Mouse (Mus musculus) cerebellum, adult 2 months (tissue): ENCODE data around the gene Dzip1l. TPM values are rescaled to one million over a fixed set of nuclear protein-coding genes. Genes with fewer than 3 reads are reported as not detected.

Source experiments
- DNase-seq, 2 experiments: peaks; one replicate each; pipeline ENCODE4 v3.0.0; 2021
- H3K27ac ChIP-seq: fragments of 200-500 bp; 2 replicates; pipeline ENCODE4 v1.5.1; 2012; ENCODE audit warnings: low read length, control low read depth, inconsistent platforms; ENCODE audit not compliant: insufficient read depth
- H3K27me3 ChIP-seq: fragments of 200-500 bp; 2 replicates; pipeline ENCODE4 v1.6.1; 2012; ENCODE audit warnings: inconsistent platforms, mild to moderate bottlenecking, low read length, moderate library complexity; ENCODE audit not compliant: control insufficient read depth, insufficient read depth
- H3K4me1 ChIP-seq: fragments of 200-500 bp; 2 replicates; pipeline ENCODE4 v1.6.1; 2011; ENCODE audit warnings: low read length; ENCODE audit not compliant: control insufficient read depth, insufficient read depth
- H3K4me3 ChIP-seq: fragments of 200-500 bp; replicated peaks from 2 replicates; pipeline ENCODE3; 2011; ENCODE audit warnings: mild to moderate bottlenecking, low read depth, low read length, control low read depth; ENCODE audit not compliant: insufficient read depth
- CTCF ChIP-seq: fragments of 200-500 bp; IDR thresholded peaks from 2 replicates; pipeline ENCODE4 v1.5.1; 2011; ENCODE audit warnings: low read depth, mild to moderate bottlenecking, control low read depth, low read length, moderate library complexity, borderline replicate concordance; ENCODE audit not compliant: insufficient read depth
- POLR2A ChIP-seq: fragments of 200-500 bp; IDR thresholded peaks from 2 replicates; pipeline ENCODE4 v1.6.1; 2011; ENCODE audit warnings: low read length, control low read depth, borderline replicate concordance; ENCODE audit not compliant: insufficient read depth
- WGBS: fragments of 180-500 bp; shearing (Covaris S2); methylation state at CpG from one replicate; pipeline ENCODE4 v1.1.7; 2018; 5-methylcytosine and 5-hydroxymethylcytosine counted together
- polyA plus RNA-seq: library from polyadenylated mRNA; depleted of rRNA; stranded (reverse); fragments of >200 nt; gene quantifications from 2 replicates; pipeline ENCODE4 v1.2.3, GENCODE M21; 2012; rRNA removed

Dzip1l gene
- polyA plus RNA-seq, 1 experiment: 8.5 TPM

DNA sequence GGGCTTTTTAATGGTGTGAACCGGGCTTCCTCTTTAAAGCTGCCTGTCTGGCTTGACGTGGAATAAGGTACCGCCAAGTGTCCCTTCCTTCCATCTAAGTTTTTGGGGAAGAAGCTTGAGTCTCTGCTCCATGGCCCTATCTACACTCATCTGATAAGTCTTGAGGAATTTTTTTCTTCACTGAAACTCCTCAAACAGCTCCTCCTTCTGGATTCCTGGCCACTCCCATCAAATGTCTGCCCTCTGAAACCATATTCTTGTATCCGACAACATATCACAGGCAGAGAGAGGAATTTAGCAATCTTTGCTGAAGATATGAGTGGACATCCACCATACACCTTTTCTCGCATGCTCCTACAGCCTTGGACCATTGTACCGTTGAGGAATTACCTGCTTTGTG is 77.0 kb downstream of the Dzip1l start:
- TF ChIP-seq CTCF: no peak
- TF ChIP-seq POLR2A: no peak
- Histone ChIP-seq H3K4me3 (no peak overlapping the region), H3K27ac (no peak overlapping the region), H3K27me3 (no peaks in the 10 kb centered on the region; the same call in 1 of the 2 replicates), H3K4me1 (no peaks in the 10 kb centered on the region)
- whole genome bisulfite sequencing: 93% methylated on average over 6 of the region's 6 CpGs
- no peak for DNase-seq

GRCm38 (mm10) chr9:99707425-99708126 is 78.3 kb downstream of the Dzip1l start:
- Histone ChIP-seq H3K4me3 (no peak overlapping the region), H3K27ac (no peak overlapping the region), H3K4me1 (no peaks in the 10 kb centered on the region), H3K27me3 (no peaks in the 10 kb centered on the region; the same call in 1 of the 2 replicates)
- 71% methylated on average over 11 of the region's 11 CpGs for WGBS
- TF ChIP-seq POLR2A (no peak), CTCF (no peak)
- no peak for DNase-seq

DNA sequence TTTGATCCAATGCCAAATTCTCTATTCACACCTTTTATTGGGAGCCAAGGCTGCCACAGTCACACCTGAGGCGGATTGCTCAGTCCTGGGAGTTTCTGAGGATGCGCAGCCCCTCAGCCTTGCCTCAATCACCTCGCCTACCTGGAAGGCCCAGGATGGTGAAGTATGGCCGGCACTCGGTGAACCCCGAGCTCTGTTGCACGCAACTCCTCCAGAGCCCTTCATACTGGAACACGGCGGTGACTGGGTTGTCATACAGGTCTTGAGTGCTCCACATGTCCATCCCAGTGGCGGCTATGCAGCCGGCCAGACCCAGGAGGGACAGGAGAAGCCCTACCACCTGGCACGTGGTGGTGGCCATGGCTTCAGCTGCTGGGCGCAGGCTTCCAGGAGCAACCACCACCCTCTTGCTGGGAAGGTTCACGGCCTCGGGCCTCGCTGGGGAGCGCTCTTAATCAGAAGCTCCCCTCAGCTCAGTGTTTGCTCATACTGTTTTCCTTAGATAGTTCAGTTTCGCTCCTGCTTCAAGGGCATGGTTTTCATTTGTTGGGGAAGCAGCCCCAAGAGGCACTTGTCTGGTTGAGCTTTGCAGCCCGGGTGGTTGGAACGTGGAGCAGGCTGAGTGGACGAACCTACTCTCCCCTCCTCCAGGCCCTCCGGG is 80.4 kb downstream of the Dzip1l start:
- no peak overlapping the region for H3K27ac ChIP-seq
- H3K4me1 ChIP-seq: no peaks in the 10 kb centered on the region
- H3K27me3 ChIP-seq: no peaks in the 10 kb centered on the region; the same call in 1 of the 2 replicates
- WGBS: 90% methylated on average over 22 of the region's 22 CpGs
- TF ChIP-seq CTCF (no peak), POLR2A (no peak)
- DNase-seq: no peak
- no peak overlapping the region for H3K4me3 ChIP-seq

DNA sequence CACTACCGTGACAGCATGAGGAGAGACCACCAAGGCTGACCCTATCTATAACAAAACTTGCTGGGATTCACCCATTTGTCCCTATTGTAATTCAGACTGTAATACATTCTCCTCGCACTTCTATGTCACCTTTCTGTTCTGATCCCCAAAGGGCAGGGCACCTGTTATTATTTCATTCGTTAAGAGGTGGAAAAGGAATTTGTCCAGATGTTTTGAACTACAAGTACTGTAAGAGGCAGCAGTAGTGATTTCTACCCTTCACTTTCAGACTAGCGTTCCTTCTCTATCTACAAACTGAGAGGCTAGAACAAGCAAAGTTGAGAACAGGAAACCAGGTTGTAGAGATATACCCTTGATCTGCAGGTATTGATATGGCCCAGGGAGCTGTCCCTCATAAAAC is 81.0 kb downstream of the Dzip1l start:
- no peak for TF ChIP-seq CTCF

GRCm38 (mm10) chr9:99717134-99717533 is 87.8 kb downstream of the Dzip1l start, which contains the start of gene Cldn18:
Gene Cldn18, minus strand, starts transcription at chr9:99717267.
- no peaks in the 10 kb centered on the region for H3K4me1 ChIP-seq
- H3K27ac ChIP-seq: no peak within 1 kb of the TSS
- no peak for DNase-seq
- WGBS: 90% methylated on average over 14 of the region's 14 CpGs
- no peaks in the 10 kb centered on the region for H3K27me3 ChIP-seq
- no peak for TF ChIP-seq CTCF
- TF ChIP-seq POLR2A: no peak
- H3K4me3 ChIP-seq: no peak within 1 kb of the TSS

More for the DNA sequence above, 81.0 kb downstream of the Dzip1l start:
- DNase-seq: no peak
- 93% methylated on average over 4 of the region's 4 CpGs for WGBS
- no peaks in the 10 kb centered on the region for H3K4me1 ChIP-seq
- no peak overlapping the region for H3K27ac ChIP-seq
- no peak overlapping the region for H3K4me3 ChIP-seq
- no peaks in the 10 kb centered on the region; the same call in 1 of the 2 replicates for H3K27me3 ChIP-seq

Other genes with a start within 250 kb of the Dzip1l start
- 68.9 and 81.5 TPM in 2 replicates for gene Mras, start 192.1 kb upstream of the Dzip1l start, polyA plus RNA-seq
- 0.15 and 0.49 TPM in 2 replicates for gene Nme9, start 178.0 kb upstream of the Dzip1l start, polyA plus RNA-seq
- gene Armc8, start 60.6 kb upstream of the Dzip1l start, polyA plus RNA-seq: 52.8 and 56.7 TPM in 2 replicates
- 14.2 and 15.3 TPM in 2 replicates for gene Dbr1, start 53.7 kb upstream of the Dzip1l start, polyA plus RNA-seq
- not detected in 2 replicates for gene A4gnt, start 17.0 kb upstream of the Dzip1l start, polyA plus RNA-seq
- gene Cldn18, start 87.8 kb downstream of the Dzip1l start, polyA plus RNA-seq: not detected in 2 replicates
- gene Sox14, start 246.7 kb downstream of the Dzip1l start, polyA plus RNA-seq: 0.70 and 0.78 TPM in 2 replicates